Mouse (Mus musculus): ENCODE results near the gene Fam208b. TPM values are rescaled to one million over a fixed set of nuclear protein-coding genes. Genes with fewer than 3 reads are reported as not detected.
A peak's percentile ranks its signal among the peaks of the same experiment; 100 is the strongest.
"Not testable (repeated sequence)": the region's sequence is repeated elsewhere in the genome, so short reads cannot be mapped to it uniquely, and the experiment has no call there.

Fam208b gene
- polyA plus RNA-seq, 1 experiment from 2014 or later, result 8.3 TPM

DNA sequence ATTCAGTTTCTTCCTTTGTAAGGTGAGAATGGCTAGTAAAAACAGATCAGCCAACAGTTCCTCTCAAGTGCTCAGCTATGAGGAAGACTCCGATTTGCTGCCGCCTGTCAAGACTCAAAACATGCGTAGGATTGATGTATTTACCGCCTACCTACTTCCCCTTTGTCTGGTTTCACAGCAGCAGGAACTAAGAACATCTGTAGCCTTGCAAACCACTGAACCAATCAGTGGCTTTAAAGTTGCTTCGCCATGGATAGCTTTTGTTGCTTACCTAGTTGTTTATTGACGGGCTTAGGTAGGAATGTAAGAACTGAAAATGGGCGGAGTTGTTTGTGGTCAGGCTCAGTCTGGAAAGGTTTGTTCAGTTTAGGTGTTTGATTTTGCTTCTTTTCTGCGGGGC, 84.6 kb downstream of the Fam208b start:
- Histone ChIP-seq H3K36me3 (ENCODE audit: insufficient read depth, low read length) (no peaks in the 10 kb centered on the region), H3K9me3 (replicated peaks; ENCODE audit: low read length) (no peaks in the 10 kb centered on the region), H3K4me3 (replicated peaks; ENCODE audit: low read depth, low read length) (no peak overlapping the region), H3K27ac (no peak overlapping the region), H3K27me3 (ENCODE audit: insufficient read depth, low read length) (no peaks in the 10 kb centered on the region), H3K9ac (ENCODE audit: low read depth, low read length) (no peak overlapping the region), H3K4me1 (replicated peaks; ENCODE audit: insufficient read depth, low read length) (no peaks in the 10 kb centered on the region), H3K4me2 (ENCODE audit: low read length) (no peak overlapping the region)
- no peak for TF ChIP-seq CTCF (IDR thresholded peaks at IDR 0.05; ENCODE audit: low read depth)
- WGBS, result 81% methylated on average over 8 of the region's 8 CpGs
- DNase-seq (ENCODE audit: low spot score), result no peak
- ATAC-seq (replicated peaks; ENCODE audit: low FRiP score, low read depth), result no peak

DNA sequence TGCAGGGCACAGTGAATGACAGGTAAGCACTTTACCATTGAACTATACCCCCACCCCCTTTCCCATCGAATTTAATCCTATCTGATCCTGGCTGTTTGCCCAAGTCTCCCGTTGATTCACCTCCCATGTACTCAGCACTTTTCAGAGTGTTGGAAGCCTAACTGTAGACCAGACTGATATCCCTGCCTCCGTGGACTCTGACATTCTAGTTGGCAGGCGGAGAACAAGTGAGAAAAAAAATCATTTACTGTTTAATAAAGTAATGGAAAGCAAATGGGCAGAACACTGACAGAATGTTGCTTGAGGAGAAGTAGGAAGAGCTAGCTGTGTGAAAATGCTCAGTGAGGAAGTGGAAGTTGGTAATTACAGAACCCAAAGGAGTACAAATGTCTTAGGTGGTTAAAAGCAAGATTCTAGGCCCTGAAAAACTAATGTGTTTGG, 85.3 kb downstream of the Fam208b start:
- no peak overlapping the region for H3K4me2 ChIP-seq (ENCODE audit: low read length)
- H3K9ac ChIP-seq (ENCODE audit: low read depth, low read length), result no peak overlapping the region
- TF ChIP-seq CTCF (IDR thresholded peaks at IDR 0.05; ENCODE audit: low read depth), result no peak
- no peaks in the 10 kb centered on the region for H3K27me3 ChIP-seq (ENCODE audit: insufficient read depth, low read length)
- H3K4me3 ChIP-seq (replicated peaks; ENCODE audit: low read depth, low read length), result no peak overlapping the region
- no peak overlapping the region for H3K27ac ChIP-seq
- no peaks in the 10 kb centered on the region for H3K36me3 ChIP-seq (ENCODE audit: insufficient read depth, low read length)
- H3K9me3 ChIP-seq (replicated peaks; ENCODE audit: low read length), result no peaks in the 10 kb centered on the region
- H3K4me1 ChIP-seq (replicated peaks; ENCODE audit: insufficient read depth, low read length), result no peaks in the 10 kb centered on the region
- 51% methylated on average over 4 of the region's 4 CpGs for WGBS
- ATAC-seq (replicated peaks; ENCODE audit: low FRiP score, low read depth) (peak; percentile 57; the same call in 1 of the 2 replicates), DNase-seq (ENCODE audit: low spot score) (no peak)

GRCm38 (mm10) chr13:3523946-3524345, 87.0 kb downstream of the Fam208b start:
- Histone ChIP-seq H3K4me3 (replicated peaks; ENCODE audit: low read depth, low read length) (no peak overlapping the region), H3K9me3 (replicated peaks; ENCODE audit: low read length) (no peaks in the 10 kb centered on the region), H3K27me3 (ENCODE audit: insufficient read depth, low read length) (no peaks in the 10 kb centered on the region), H3K27ac (no peak overlapping the region), H3K9ac (ENCODE audit: low read depth, low read length) (no peak overlapping the region), H3K4me2 (ENCODE audit: low read length) (no peak overlapping the region), H3K4me1 (replicated peaks; ENCODE audit: insufficient read depth, low read length) (no peaks in the 10 kb centered on the region), H3K36me3 (ENCODE audit: insufficient read depth, low read length) (no peaks in the 10 kb centered on the region)
- no peak for TF ChIP-seq CTCF (IDR thresholded peaks at IDR 0.05; ENCODE audit: low read depth)
- DNase-seq (ENCODE audit: low spot score) (no peak), ATAC-seq (replicated peaks; ENCODE audit: low FRiP score, low read depth) (no peak)
- 78% methylated on average over 1 of the region's 1 CpGs for WGBS

DNA sequence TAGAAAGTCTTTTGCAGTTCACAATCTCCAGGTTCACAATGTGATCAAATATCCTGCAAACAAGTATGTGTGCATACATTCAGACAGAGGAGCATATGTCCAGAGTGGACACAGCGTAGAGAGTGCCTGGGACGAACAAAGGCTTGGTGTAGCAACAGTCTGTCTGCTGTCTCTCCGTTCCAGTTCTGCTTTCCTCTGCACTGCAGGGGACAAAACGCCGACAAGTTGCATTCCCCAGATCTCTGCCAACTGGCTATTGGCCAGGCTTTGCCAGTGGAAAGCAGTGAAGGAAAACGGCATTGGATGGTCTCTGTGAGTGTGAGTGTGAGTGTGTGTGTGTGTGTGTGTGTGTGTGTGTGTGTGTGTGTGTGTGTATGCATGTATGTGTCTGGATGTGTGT, 87.4 kb downstream of the Fam208b start:
- 58% methylated on average over 6 of the region's 6 CpGs for WGBS
- Histone ChIP-seq H3K4me2 (ENCODE audit: low read length) (no peak overlapping the region), H3K4me1 (replicated peaks; ENCODE audit: insufficient read depth, low read length) (no peaks in the 10 kb centered on the region), H3K36me3 (ENCODE audit: insufficient read depth, low read length) (no peaks in the 10 kb centered on the region), H3K4me3 (replicated peaks; ENCODE audit: low read depth, low read length) (no peak overlapping the region), H3K27ac (no peak overlapping the region), H3K9ac (ENCODE audit: low read depth, low read length) (no peak overlapping the region), H3K9me3 (replicated peaks; ENCODE audit: low read length) (no peaks in the 10 kb centered on the region), H3K27me3 (ENCODE audit: insufficient read depth, low read length) (no peaks in the 10 kb centered on the region)
- ATAC-seq (replicated peaks; ENCODE audit: low FRiP score, low read depth) (peak; percentile 54; the same call in 1 of the 2 replicates), DNase-seq (ENCODE audit: low spot score) (no peak)
- TF ChIP-seq CTCF (IDR thresholded peaks at IDR 0.05; ENCODE audit: low read depth), result no peak

- not testable (repeated sequence) for H3K36me3 ChIP-seq (ENCODE audit: insufficient read depth, low read length); ATAC-seq (replicated peaks; ENCODE audit: low FRiP score, low read depth); H3K4me2 ChIP-seq (ENCODE audit: low read length); H3K27ac ChIP-seq; H3K4me3 ChIP-seq (replicated peaks; ENCODE audit: low read depth, low read length); H3K9me3 ChIP-seq (replicated peaks; ENCODE audit: low read length); H3K4me1 ChIP-seq (replicated peaks; ENCODE audit: insufficient read depth, low read length); H3K9ac ChIP-seq (ENCODE audit: low read depth, low read length); H3K27me3 ChIP-seq (ENCODE audit: insufficient read depth, low read length); DNase-seq (ENCODE audit: low spot score)
- 29% methylated on average over 1 of the region's 1 CpGs for WGBS
Observed at GRCm38 (mm10) chr13:3519994-3520393, 90.9 kb downstream of the Fam208b start.

GRCm38 (mm10) chr13:3519357-3519756, 91.6 kb downstream of the Fam208b start:
- not testable (repeated sequence) for DNase-seq (ENCODE audit: low spot score); H3K4me1 ChIP-seq (replicated peaks; ENCODE audit: insufficient read depth, low read length); H3K4me3 ChIP-seq (replicated peaks; ENCODE audit: low read depth, low read length); ATAC-seq (replicated peaks; ENCODE audit: low FRiP score, low read depth); H3K27me3 ChIP-seq (ENCODE audit: insufficient read depth, low read length); H3K36me3 ChIP-seq (ENCODE audit: insufficient read depth, low read length); H3K9ac ChIP-seq (ENCODE audit: low read depth, low read length); H3K27ac ChIP-seq; H3K9me3 ChIP-seq (replicated peaks; ENCODE audit: low read length); H3K4me2 ChIP-seq (ENCODE audit: low read length)
- 73% methylated on average over 3 of the region's 4 CpGs for WGBS

Other genes with a start within 250 kb of the Fam208b start
- 398 and 440 TPM in 2 replicates for gene Gdi2, start 73.0 kb downstream of the Fam208b start, polyA plus RNA-seq (2015; fragmentation: Nextera tagmentation; extraction: Ambion mirVana)
- gene Asb13, start 22.9 kb upstream of the Fam208b start, polyA plus RNA-seq (2015; fragmentation: Nextera tagmentation; extraction: Ambion mirVana), result 9.2 and 11.7 TPM in 2 replicates
- gene Calml3, start 193.2 kb upstream of the Fam208b start, polyA plus RNA-seq (2015; fragmentation: Nextera tagmentation; extraction: Ambion mirVana), result 1.4 and 1.6 TPM in 2 replicates
- not detected in 2 replicates for gene Calm4, start 226.6 kb upstream of the Fam208b start, polyA plus RNA-seq (2015; fragmentation: Nextera tagmentation; extraction: Ambion mirVana)
- gene Calm5, start 243.1 kb upstream of the Fam208b start, polyA plus RNA-seq (2015; fragmentation: Nextera tagmentation; extraction: Ambion mirVana), result not detected in 2 replicates

All from kidney, postnatal 0 days (tissue).